Mouse (Mus musculus): ENCODE data around the gene Lpar1.

DNA sequence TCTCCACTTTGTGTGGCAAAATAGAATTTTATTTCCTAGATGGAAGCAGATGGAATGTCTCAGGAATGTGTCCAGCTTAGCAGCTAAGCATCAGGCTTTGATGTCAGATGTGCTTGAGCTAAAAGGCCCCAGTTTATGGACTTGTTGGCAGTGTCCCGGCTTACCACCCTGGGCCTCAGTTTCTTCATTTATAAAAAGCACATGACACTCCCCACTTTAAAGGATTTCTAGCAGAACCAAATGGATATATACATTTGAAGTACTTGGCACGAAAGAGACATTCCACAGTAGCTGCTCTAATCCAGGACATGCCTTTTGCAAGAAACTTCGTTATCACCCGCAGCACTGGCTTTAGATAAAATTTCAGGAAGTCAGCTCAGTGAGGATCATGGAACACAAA is 100.4 kb downstream of the Lpar1 start:
- TF ChIP-seq POLR2AphosphoS2 (IDR thresholded peaks at IDR 0.05; ENCODE audit: low read length) (no peak), GABPA (IDR thresholded peaks at IDR 0.05; ENCODE audit: low read depth, low read length) (no peak), EP300 (IDR thresholded peaks at IDR 0.05; ENCODE audit: low read depth in 1 of 2, low read length in 2 of 2) (no peak), CTCF (IDR thresholded peaks at IDR 0.05 in 2 of 3, conservative IDR thresholded peaks at IDR 0.05 in 1 of 3; ENCODE audit: control insufficient read depth in 1 of 3, insufficient read depth in 1 of 3, low read depth in 2 of 3, low read length in 3 of 3, poor library complexity in 1 of 3, severe bottlenecking in 1 of 3) (no peak), POLR2A (IDR thresholded peaks at IDR 0.05; ENCODE audit: control insufficient read depth in 1 of 2, insufficient read depth in 1 of 2, low read depth in 1 of 2, low read length in 2 of 2, poor library complexity in 1 of 2) (no peak), CHD2 (IDR thresholded peaks at IDR 0.05; ENCODE audit: low read length) (no peak), NRF1 (IDR thresholded peaks at IDR 0.05; ENCODE audit: insufficient read depth, low read depth, low read length, poor library complexity, severe bottlenecking) (no peak), ELF1 (IDR thresholded peaks at IDR 0.05; ENCODE audit: low read depth, low read length) (no peak), ETS1 (IDR thresholded peaks at IDR 0.05; ENCODE audit: low read depth, low read length) (no peak), BHLHE40 (IDR thresholded peaks at IDR 0.05; ENCODE audit: borderline replicate concordance, low read depth, low read length) (no peak)
